Mouse (Mus musculus): ENCODE results near the gene Galnt10. TPM values are rescaled to one million over a fixed set of nuclear protein-coding genes. Genes with fewer than 3 reads are reported as not detected.

Galnt10 gene
- 11.7 TPM in 2 replicates for polyA plus RNA-seq (2012; rRNA removed)

GRCm38 (mm10) chr11:57645018-57645559 is at the start of gene Galnt10:
TSS of gene Galnt10 (plus strand) at chr11:57645442.

GRCm38 (mm10) chr11:57800971-57801765 is 155.9 kb downstream of the Galnt10 start, which contains the start of gene Sap30l:
TSS of gene Sap30l (plus strand) at chr11:57801637.

GRCm38 (mm10) chr11:57832552-57833201 is 187.4 kb downstream of the Galnt10 start, which contains the start of gene Hand1:
TSS of gene Hand1 (minus strand) at chr11:57832818.

Other genes starting within 250 kb of the Galnt10 start
- 66.8 and 67.3 TPM in 2 replicates for gene Fam114a2, start 126.8 kb upstream of the Galnt10 start, polyA plus RNA-seq (2012; rRNA removed)
- 31.0 and 32.4 TPM in 2 replicates for gene Mfap3, start 126.8 kb upstream of the Galnt10 start, polyA plus RNA-seq (2012; rRNA removed)
- 26.8 and 26.9 TPM in 2 replicates for gene Sap30l, start 156.2 kb downstream of the Galnt10 start, polyA plus RNA-seq (2012; rRNA removed)
- 0.79 TPM in 1 of 2 replicates, not detected in the other for gene Hand1, start 187.4 kb downstream of the Galnt10 start, polyA plus RNA-seq (2012; rRNA removed)